Mouse (Mus musculus) heart, postnatal 0 days (tissue): ENCODE results near the gene Wdr25. TPM values are rescaled to one million over a fixed set of nuclear protein-coding genes. Genes with fewer than 3 reads are reported as not detected.

ENCODE experiments used
- ATAC-seq: fragments of 200-750 bp; cut with Nextera tagmentation; 2 replicates; pipeline ENCODE4 v1.8.0; 2017; ENCODE audit warnings: low read depth, moderate number of reproducible peaks, moderate library complexity; ENCODE audit not compliant: insufficient read depth
- DNase-seq: peaks from one replicate; pipeline ENCODE4 v3.0.0-alpha.2; 2016; ENCODE audit warnings: low spot score
- H3K27ac ChIP-seq: fragments of 300-500 bp; sonication (generic); 2 replicates; pipeline ENCODE4 v1.5.1; 2014; ENCODE audit warnings: low read depth, mild to moderate bottlenecking
- H3K27me3 ChIP-seq: fragments of 300-500 bp; sonication (generic); 2 replicates; pipeline ENCODE4 v1.6.1; 2014; ENCODE audit warnings: low read length, mixed read lengths; ENCODE audit not compliant: control insufficient read depth, insufficient read depth
- H3K36me3 ChIP-seq: fragments of 300-500 bp; sonication (generic); replicated peaks from 2 replicates; pipeline ENCODE4 v1.6.1; 2014; ENCODE audit warnings: low read length, mixed read lengths; ENCODE audit not compliant: control insufficient read depth, insufficient read depth
- H3K4me1 ChIP-seq: fragments of 300-500 bp; sonication (generic); 2 replicates; pipeline ENCODE4 v1.6.1; 2014; ENCODE audit warnings: antibody characterized with exemption; ENCODE audit not compliant: control insufficient read depth, insufficient read depth
- H3K4me2 ChIP-seq: fragments of 300-500 bp; sonication (generic); 2 replicates; pipeline ENCODE4 v1.6.1; 2014; ENCODE audit warnings: low read depth, mild to moderate bottlenecking, low read length, moderate library complexity
- H3K4me3 ChIP-seq: fragments of 300-500 bp; sonication (generic); 2 replicates; pipeline ENCODE4 v1.5.1; 2014; ENCODE audit warnings: low read depth, low read length
- H3K9ac ChIP-seq: fragments of 300-500 bp; sonication (generic); replicated peaks from 2 replicates; pipeline ENCODE4 v1.6.1; 2014; ENCODE audit warnings: low read depth, low read length, mixed read lengths
- H3K9me3 ChIP-seq: fragments of 300-500 bp; sonication (generic); replicated peaks from 2 replicates; pipeline ENCODE4 v1.6.1; 2016; ENCODE audit warnings: low read length; ENCODE audit not compliant: control insufficient read depth
- CTCF ChIP-seq: IDR thresholded peaks from 2 replicates; pipeline ENCODE4 v1.5.1; 2016; ENCODE audit warnings: antibody characterized with exemption, control low read depth, low read depth
- EP300 ChIP-seq: IDR thresholded peaks from 2 replicates; pipeline ENCODE4 v1.6.1; 2016; ENCODE audit warnings: antibody characterized with exemption, low read depth
- WGBS: fragments of 180-500 bp; shearing (Covaris S2); extraction: QIAGEN DNeasy Blood & Tissue Kit; methylation state at CpG from one replicate; pipeline ENCODE4 v1.1.7; 2014; 5-methylcytosine and 5-hydroxymethylcytosine counted together
- polyA plus RNA-seq: library from polyadenylated mRNA; unstranded; fragments of >200 nt; fragmentation: Nextera tagmentation; extraction: Ambion mirVana; gene quantifications from 2 replicates; pipeline ENCODE4 v1.2.1, GENCODE M21; 2015
- total RNA-seq: library from RNA; depleted of rRNA; stranded (reverse); fragments of >200 nt; gene quantifications from 2 replicates; pipeline ENCODE4 v1.2.3, GENCODE M21; 2014; ENCODE audit warnings: low replicate concordance

Gene Wdr25
- total and polyA plus RNA-seq, 2 experiments from 2014 or later = 3.5 to 3.9 TPM

- H3K27ac ChIP-seq = no peak overlapping the region
- ATAC-seq (no peak), DNase-seq (no peak)
- H3K36me3 ChIP-seq = no peaks in the 10 kb centered on the region
- H3K4me1 ChIP-seq = no peaks in the 10 kb centered on the region
- no peak overlapping the region for H3K4me3 ChIP-seq
- no peaks in the 10 kb centered on the region for H3K27me3 ChIP-seq
- no peak for TF ChIP-seq CTCF
- TF ChIP-seq EP300 = no peak
- no peak overlapping the region for H3K9ac ChIP-seq
- H3K9me3 ChIP-seq = no peaks in the 10 kb centered on the region
- WGBS = 74% methylated on average over 12 of the region's 12 CpGs
- H3K4me2 ChIP-seq = no peak overlapping the region
These were observed 21.4 kb downstream of the Wdr25 start for GRCm38 (mm10) chr12:108914709-108915340.

GRCm38 (mm10) chr12:108915893-108916292, 22.5 kb downstream of the Wdr25 start:
- no peak for TF ChIP-seq EP300
- TF ChIP-seq CTCF = no peak
- ATAC-seq = no peak
- WGBS = 40% methylated on average over 6 of the region's 6 CpGs
- no peak overlapping the region for H3K9ac ChIP-seq
- H3K27ac ChIP-seq = no peak overlapping the region
- no peaks in the 10 kb centered on the region for H3K4me1 ChIP-seq
- H3K4me2 ChIP-seq = no peak overlapping the region
- no peak overlapping the region for H3K4me3 ChIP-seq
- no peaks in the 10 kb centered on the region for H3K36me3 ChIP-seq
- no peaks in the 10 kb centered on the region for H3K27me3 ChIP-seq
- H3K9me3 ChIP-seq = no peaks in the 10 kb centered on the region
- DNase-seq = no peak

GRCm38 (mm10) chr12:108916447-108917042, 23.1 kb downstream of the Wdr25 start:
- 84% methylated on average over 7 of the region's 7 CpGs for WGBS
- H3K27me3 ChIP-seq = no peaks in the 10 kb centered on the region
- TF ChIP-seq EP300 (no peak), CTCF (no peak)
- H3K36me3 ChIP-seq = no peaks in the 10 kb centered on the region
- H3K4me2 ChIP-seq = no peak overlapping the region
- H3K27ac ChIP-seq = no peak overlapping the region
- H3K9me3 ChIP-seq = no peaks in the 10 kb centered on the region
- no peaks in the 10 kb centered on the region for H3K4me1 ChIP-seq
- no peak overlapping the region for H3K9ac ChIP-seq
- no peak for DNase-seq
- no peak overlapping the region for H3K4me3 ChIP-seq
- no peak for ATAC-seq

GRCm38 (mm10) chr12:108917509-108917908, 24.1 kb downstream of the Wdr25 start:
- Histone ChIP-seq H3K9ac (no peak overlapping the region), H3K27me3 (no peaks in the 10 kb centered on the region), H3K4me3 (no peak overlapping the region), H3K4me2 (no peak overlapping the region), H3K4me1 (no peaks in the 10 kb centered on the region), H3K36me3 (no peaks in the 10 kb centered on the region), H3K27ac (no peak overlapping the region), H3K9me3 (no peaks in the 10 kb centered on the region)
- ATAC-seq (no peak), DNase-seq (no peak)
- TF ChIP-seq EP300 = no peak
- no peak for TF ChIP-seq CTCF
- WGBS = 76% methylated on average over 9 of the region's 9 CpGs

GRCm38 (mm10) chr12:108918753-108919152, 25.3 kb downstream of the Wdr25 start:
- no peak overlapping the region for H3K4me3 ChIP-seq
- no peak overlapping the region for H3K4me2 ChIP-seq
- H3K36me3 ChIP-seq = no peaks in the 10 kb centered on the region
- no peak for TF ChIP-seq EP300
- H3K9me3 ChIP-seq = no peaks in the 10 kb centered on the region
- DNase-seq (no peak), ATAC-seq (no peak)
- no peaks in the 10 kb centered on the region for H3K27me3 ChIP-seq
- H3K27ac ChIP-seq = no peak overlapping the region
- no peaks in the 10 kb centered on the region for H3K4me1 ChIP-seq
- H3K9ac ChIP-seq = no peak overlapping the region
- 65% methylated on average over 4 of the region's 4 CpGs for WGBS

GRCm38 (mm10) chr12:108926606-108927111, 33.2 kb downstream of the Wdr25 start:
- ATAC-seq (no peak), DNase-seq (no peak)
- no peak for TF ChIP-seq CTCF
- no peak for TF ChIP-seq EP300
- Histone ChIP-seq H3K9me3 (no peaks in the 10 kb centered on the region), H3K9ac (no peak overlapping the region), H3K36me3 (no peaks in the 10 kb centered on the region), H3K4me3 (no peak overlapping the region), H3K27ac (no peak overlapping the region), H3K4me1 (no peaks in the 10 kb centered on the region), H3K27me3 (no peaks in the 10 kb centered on the region), H3K4me2 (no peak overlapping the region)
- WGBS = 76% methylated on average over 9 of the region's 11 CpGs
